Mouse (Mus musculus): Measurements from ENCODE around the gene Pex16.

GRCm38 (mm10) chr2:92375788-92376187, 1.3 kb downstream of the Pex16 start:
- TF ChIP-seq MYOD1 (IDR thresholded peaks at IDR 0.05; ENCODE audit: control insufficient read depth, insufficient read length, low read depth) (no peak), CTCF (IDR thresholded peaks at IDR 0.05; ENCODE audit: control insufficient read depth, insufficient read depth, insufficient read length) (no peak), MAX (IDR thresholded peaks at IDR 0.05) (no peak), CEBPB (IDR thresholded peaks at IDR 0.05; ENCODE audit: low read depth) (no peak), USF1 (IDR thresholded peaks at IDR 0.05; ENCODE audit: low read depth) (no peak), MYOG (IDR thresholded peaks at IDR 0.05; ENCODE audit: control insufficient read depth, extremely low read depth, insufficient read length) (no peak)

Data from C2C12 (cell line).